Mouse (Mus musculus): ENCODE data around the gene Gm27027.

- no peak for TF ChIP-seq CTCF (IDR thresholded peaks at IDR 0.05)
- TF ChIP-seq EP300 (IDR thresholded peaks at IDR 0.05) = no peak
These were observed 67.3 kb downstream of the Gm27027 start for GRCm38 (mm10) chr2:93928866-93929265.
